Mouse (Mus musculus): Measurements from ENCODE around the gene Mapk8ip2. TPM values are rescaled to one million over a fixed set of nuclear protein-coding genes. Genes with fewer than 3 reads are reported as not detected.

The Mapk8ip2 gene
- 0.33 and 0.51 TPM in 2 replicates for polyA plus RNA-seq (2012; rRNA removed)

GRCm38 (mm10) chr15:89453865-89454478 is at the start of gene Mapk8ip2:
Gene Mapk8ip2, plus strand, starts transcription at chr15:89453913.

GRCm38 (mm10) chr15:89410118-89410517 is 43.6 kb upstream of the Mapk8ip2 start, which contains the start of gene Syce3:
Gene Syce3, minus strand, starts transcription at chr15:89410503.

GRCm38 (mm10) chr15:89425711-89426121 is 28.0 kb upstream of the Mapk8ip2 start, which contains the start of gene Cpt1b:
Gene Cpt1b, minus strand, starts transcription at chr15:89425863.

GRCm38 (mm10) chr15:89429352-89430221 is 24.1 kb upstream of the Mapk8ip2 start, which contains the start of the genes C730034F03Rik, Gm44502 and Chkb:
Gene C730034F03Rik, plus strand, starts transcription at chr15:89429589.
Gene Gm44502, minus strand, starts transcription at chr15:89429696.
Gene Chkb, minus strand, starts transcription at chr15:89429908.

GRCm38 (mm10) chr15:89477091-89477491 is 23.4 kb downstream of the Mapk8ip2 start, which contains the start of gene Arsa:
Gene Arsa, minus strand, starts transcription at chr15:89477425.

GRCm38 (mm10) chr15:89498961-89499688 is 45.4 kb downstream of the Mapk8ip2 start, which contains the start of gene Shank3:
Gene Shank3, plus strand, starts transcription at chr15:89499623.

Other genes with a start within 250 kb of the Mapk8ip2 start
- 197 and 489 TPM in 2 replicates for gene Ppp6r2, start 242.4 kb upstream of the Mapk8ip2 start, polyA plus RNA-seq (2012; rRNA removed)
- gene Sbf1, start 138.6 kb upstream of the Mapk8ip2 start, polyA plus RNA-seq (2012; rRNA removed): 256 and 291 TPM in 2 replicates
- 10.3 and 12.0 TPM in 2 replicates for gene Adm2, start 131.2 kb upstream of the Mapk8ip2 start, polyA plus RNA-seq (2012; rRNA removed)
- 29.3 and 44.2 TPM in 2 replicates for gene Miox, start 119.5 kb upstream of the Mapk8ip2 start, polyA plus RNA-seq (2012; rRNA removed)
- 61.3 and 76.7 TPM in 2 replicates for gene Lmf2, start 98.3 kb upstream of the Mapk8ip2 start, polyA plus RNA-seq (2012; rRNA removed)
- 210 and 215 TPM in 2 replicates for gene Ncaph2, start 98.2 kb upstream of the Mapk8ip2 start, polyA plus RNA-seq (2012; rRNA removed)
- 108 and 113 TPM in 2 replicates for gene Sco2, start 80.1 kb upstream of the Mapk8ip2 start, polyA plus RNA-seq (2012; rRNA removed)
- gene Tymp, start 76.9 kb upstream of the Mapk8ip2 start, polyA plus RNA-seq (2012; rRNA removed): 22.0 and 32.3 TPM in 2 replicates
- gene Odf3b, start 74.6 kb upstream of the Mapk8ip2 start, polyA plus RNA-seq (2012; rRNA removed): 89.5 and 107 TPM in 2 replicates
- gene Klhdc7b, start 69.0 kb upstream of the Mapk8ip2 start, polyA plus RNA-seq (2012; rRNA removed): 0.17 and 0.18 TPM in 2 replicates
- not detected in 2 replicates for gene Syce3, start 43.4 kb upstream of the Mapk8ip2 start, polyA plus RNA-seq (2012; rRNA removed)
- 1.3 and 1.9 TPM in 2 replicates for gene Cpt1b, start 28.1 kb upstream of the Mapk8ip2 start, polyA plus RNA-seq (2012; rRNA removed)
- 0.79 and 0.86 TPM in 2 replicates for gene C730034F03Rik, start 24.3 kb upstream of the Mapk8ip2 start, polyA plus RNA-seq (2012; rRNA removed)
- gene Gm44502, start 24.2 kb upstream of the Mapk8ip2 start, polyA plus RNA-seq (2012; rRNA removed): 1.8 and 3.8 TPM in 2 replicates
- 40.5 and 57.3 TPM in 2 replicates for gene Chkb, start 24.0 kb upstream of the Mapk8ip2 start, polyA plus RNA-seq (2012; rRNA removed)
- gene Arsa, start 23.5 kb downstream of the Mapk8ip2 start, polyA plus RNA-seq (2012; rRNA removed): 38.4 and 43.7 TPM in 2 replicates
- 29.6 and 30.5 TPM in 2 replicates for gene Shank3, start 45.7 kb downstream of the Mapk8ip2 start, polyA plus RNA-seq (2012; rRNA removed)
- 1.2 and 1.8 TPM in 2 replicates for gene Acr, start 114.4 kb downstream of the Mapk8ip2 start, polyA plus RNA-seq (2012; rRNA removed)
- 25.7 and 33.3 TPM in 2 replicates for gene Rabl2, start 138.0 kb downstream of the Mapk8ip2 start, polyA plus RNA-seq (2012; rRNA removed)